8 mouse cellular contexts compared by ENCODE assay signal in genomic region chr9:27192001-27192760, GRCm38 (mm10). TPM values are rescaled to one million over a fixed set of nuclear protein-coding genes. Genes with fewer than 3 reads are reported as not detected.
DNase-seq lines count a peak whose midpoint lies in the region; ATAC-seq and TF ChIP-seq lines count a peak whose summit lies in the region.

No protein-coding gene starts in this region.

- no peaks in the 10 kb centered on the region for H3K27me3 ChIP-seq in hindbrain, embryonic 11.5 days (ENCODE audit: control insufficient read depth, insufficient read depth, low read length)
- H3K27me3 ChIP-seq in neural tube, embryonic 15.5 days (replicated peaks), result peaks cover 3% of the 10 kb centered on the region; the same call in 1 of the 2 replicates

- peaks cover 7% of the 10 kb centered on the region for H3K4me1 ChIP-seq in hindbrain, embryonic 11.5 days (replicated peaks; ENCODE audit: control insufficient read depth, insufficient read depth, low read length)
- peaks cover 7% of the 10 kb centered on the region for H3K4me1 ChIP-seq in lung, adult 2 months (ENCODE audit: control insufficient read depth, insufficient read depth, low read length)
- H3K4me1 ChIP-seq in neural tube, embryonic 15.5 days, result peaks cover 34% of the 10 kb centered on the region

- H3K27ac ChIP-seq in hindbrain, embryonic 11.5 days (ENCODE audit: low read depth, low read length), result no peak overlapping the region
- H3K27ac ChIP-seq in neural tube, embryonic 15.5 days (replicated peaks), result peak overlapping the region; percentile 81

- peak overlapping the region; percentile 44 for H3K4me2 ChIP-seq in hindbrain, embryonic 11.5 days (replicated peaks; ENCODE audit: low read depth, low read length)
- peak overlapping the region; percentile 65 for H3K4me2 ChIP-seq in neural tube, embryonic 15.5 days

- H3K9me3 ChIP-seq in hindbrain, embryonic 11.5 days (ENCODE audit: control insufficient read depth, low read length), result no peaks in the 10 kb centered on the region
- H3K9me3 ChIP-seq in neural tube, embryonic 15.5 days (replicated peaks), result no peaks in the 10 kb centered on the region

- ATAC-seq in hindbrain, embryonic 11.5 days (ENCODE audit: low FRiP score), result peak; percentile 91
- ATAC-seq in neural tube, embryonic 15.5 days (ENCODE audit: low FRiP score), result peak; percentile 95

- H3K36me3 ChIP-seq in hindbrain, embryonic 11.5 days (ENCODE audit: control insufficient read depth, insufficient read depth, low read length), result no peaks in the 10 kb centered on the region
- H3K36me3 ChIP-seq in neural tube, embryonic 15.5 days, result no peaks in the 10 kb centered on the region

- peak; percentile 82 for DNase-seq in NIH3T3 (ENCODE audit: low read depth)
- DNase-seq in cerebellum, postnatal 25 days, result peak; percentile 96
- DNase-seq in frontal cortex, postnatal 25 days (ENCODE audit: low spot score in 2 of 2), result peak; percentile 66 to 71
- peak; percentile 76 for DNase-seq in hindbrain, embryonic 11.5 days (ENCODE audit: low spot score)
- DNase-seq in layer of hippocampus, adult 9-10 months (ENCODE audit: low spot score), result peak; percentile 77
- DNase-seq in lung, adult 2 months, result peak; percentile 85
- DNase-seq in thymus, postnatal 4 days, result peak; percentile 60

- 7% methylated on average over 14 of the region's 14 CpGs for WGBS in hindbrain, embryonic 11.5 days
- 8% methylated on average over 14 of the region's 14 CpGs for WGBS in lung, adult 2 months
- 7% methylated on average over 14 of the region's 14 CpGs for WGBS in neural tube, embryonic 15.5 days

- H3K9ac ChIP-seq in hindbrain, embryonic 11.5 days (ENCODE audit: low read depth, low read length), result 0 out of 2 replicates have a peak overlapping the region, but pooled peaks have one; percentile 5
- H3K9ac ChIP-seq in neural tube, embryonic 15.5 days (replicated peaks), result peak overlapping the region; percentile 37

- peak overlapping the region; percentile 6; the same call in 1 of the 2 replicates for H3K4me3 ChIP-seq in hindbrain, embryonic 11.5 days (ENCODE audit: low read depth, low read length)
- H3K4me3 ChIP-seq in lung, adult 2 months (replicated peaks; ENCODE audit: extremely low read depth, low read depth, low read length), result peak overlapping the region; percentile 32
- peak overlapping the region; percentile 32 for H3K4me3 ChIP-seq in neural tube, embryonic 15.5 days (replicated peaks)

- no peak for TF ChIP-seq CTCF in lung, adult 2 months (IDR thresholded peaks at IDR 0.05; ENCODE audit: insufficient read depth, low read length)

- TF ChIP-seq POLR2A in lung, adult 2 months (IDR thresholded peaks at IDR 0.05; ENCODE audit: borderline replicate concordance, extremely low read depth, low read depth, low read length), result no peak

RNA-seq across cellular contexts. Expression of gene Jam3, which starts 37.0 kb away (rescaled TPM):
- polyA plus RNA-seq in hindbrain, embryonic 11.5 days (2014; fragmentation: Nextera tagmentation; extraction: Ambion mirVana), result 151 and 163 TPM in 2 replicates
- 7.9 and 10.7 TPM in 2 replicates for polyA plus RNA-seq in lung, adult 2 months (2012; rRNA removed)
- polyA plus RNA-seq in neural tube, embryonic 15.5 days (2015; fragmentation: Nextera tagmentation; extraction: Ambion mirVana), result 42.3 and 45.0 TPM in 2 replicates
